Mouse (Mus musculus) hindbrain, embryonic 14.5 days (tissue): ENCODE results near the gene Relt. TPM values are rescaled to one million over a fixed set of nuclear protein-coding genes. Genes with fewer than 3 reads are reported as not detected.

ENCODE experiments used
- ATAC-seq: fragments of 200-750 bp; cut with Nextera tagmentation; 2 replicates; pipeline ENCODE4 v1.8.0; 2017; ENCODE audit warnings: moderate number of reproducible peaks, mild to moderate bottlenecking, moderate TSS enrichment, moderate library complexity; ENCODE audit not compliant: low FRiP score
- DNase-seq: peaks from one replicate; pipeline ENCODE4 v3.0.0-alpha.2; 2015; ENCODE audit warnings: low spot score
- H3K27ac ChIP-seq: fragments of 300-500 bp; sonication (generic); 2 replicates; pipeline ENCODE4 v1.5.1; 2014; ENCODE audit warnings: mild to moderate bottlenecking, moderate library complexity
- H3K27me3 ChIP-seq: fragments of 300-500 bp; sonication (generic); 2 replicates; pipeline ENCODE4 v1.6.1; 2014; ENCODE audit warnings: mild to moderate bottlenecking, low read length, mixed read lengths; ENCODE audit not compliant: control insufficient read depth, insufficient read depth
- H3K36me3 ChIP-seq: fragments of 300-500 bp; sonication (generic); replicated peaks from 2 replicates; pipeline ENCODE4 v1.6.1; 2014; ENCODE audit not compliant: control insufficient read depth, insufficient read depth
- H3K4me1 ChIP-seq: fragments of 300-500 bp; sonication (generic); replicated peaks from 2 replicates; pipeline ENCODE4 v1.6.1; 2014; ENCODE audit warnings: antibody characterized with exemption, low read length, mixed read lengths; ENCODE audit not compliant: control insufficient read depth, insufficient read depth
- H3K4me2 ChIP-seq: fragments of 300-500 bp; sonication (generic); replicated peaks from 2 replicates; pipeline ENCODE4 v1.6.1; 2014; ENCODE audit warnings: mild to moderate bottlenecking, moderate library complexity
- H3K4me3 ChIP-seq: fragments of 300-500 bp; sonication (generic); replicated peaks from 2 replicates; pipeline ENCODE4 v1.5.1; 2014; ENCODE audit warnings: mild to moderate bottlenecking, low read length
- H3K9ac ChIP-seq: fragments of 300-500 bp; sonication (generic); 2 replicates; pipeline ENCODE4 v1.6.1; 2014
- H3K9me3 ChIP-seq: fragments of 300-500 bp; sonication (generic); 2 replicates; pipeline ENCODE4 v1.6.1; 2016; ENCODE audit warnings: low read length; ENCODE audit not compliant: control insufficient read depth
- WGBS: fragments of 180-500 bp; shearing (Covaris S2); extraction: QIAGEN DNeasy Blood & Tissue Kit; methylation state at CpG from one replicate; pipeline ENCODE4 v1.1.7; 2014; 5-methylcytosine and 5-hydroxymethylcytosine counted together
- polyA plus RNA-seq: library from polyadenylated mRNA; unstranded; fragments of >200 nt; fragmentation: Nextera tagmentation; extraction: Ambion mirVana; gene quantifications from 2 replicates; pipeline ENCODE4 v1.2.1, GENCODE M21; 2014

Relt gene
- polyA plus RNA-seq, 1 experiment from 2014 or later: 5.0 TPM

GRCm38 (mm10) chr7:100866675-100867074 lies 3.4 kb upstream of the Relt start:
- no peak overlapping the region for H3K4me2 ChIP-seq
- H3K4me3 ChIP-seq: no peak overlapping the region
- no peaks in the 10 kb centered on the region for H3K9me3 ChIP-seq
- H3K4me1 ChIP-seq: peaks cover 7% of the 10 kb centered on the region; the same call in 1 of the 2 replicates
- no peak overlapping the region for H3K9ac ChIP-seq
- H3K27ac ChIP-seq: no peak overlapping the region
- peak; percentile 83 for DNase-seq
- H3K27me3 ChIP-seq: no peaks in the 10 kb centered on the region
- H3K36me3 ChIP-seq: no peaks in the 10 kb centered on the region
- 10% methylated on average over 3 of the region's 3 CpGs for WGBS
- ATAC-seq: no peak

- 4% methylated on average over 4 of the region's 4 CpGs for WGBS
- no peak for ATAC-seq
- Histone ChIP-seq H3K4me2 (peak overlapping the region; percentile 99), H3K9ac (peak overlapping the region; percentile 70), H3K27me3 (no peaks in the 10 kb centered on the region), H3K9me3 (no peaks in the 10 kb centered on the region), H3K36me3 (no peaks in the 10 kb centered on the region), H3K4me1 (peaks cover 9% of the 10 kb centered on the region; the same call in 1 of the 2 replicates), H3K4me3 (peak overlapping the region; percentile 52), H3K27ac (no peak overlapping the region)
- DNase-seq: no peak
Measured at GRCm38 (mm10) chr7:100862353-100862752, 893 bp downstream of the Relt start.

- no peaks in the 10 kb centered on the region for H3K36me3 ChIP-seq
- peaks cover 10% of the 10 kb centered on the region; the same call in 1 of the 2 replicates for H3K4me1 ChIP-seq
- DNase-seq: no peak
- no peak overlapping the region for H3K4me3 ChIP-seq
- WGBS: 92% methylated on average over 5 of the region's 5 CpGs
- H3K4me2 ChIP-seq: no peak overlapping the region
- H3K27me3 ChIP-seq: no peaks in the 10 kb centered on the region
- no peak overlapping the region for H3K27ac ChIP-seq
- no peak for ATAC-seq
- H3K9me3 ChIP-seq: no peaks in the 10 kb centered on the region
- no peak overlapping the region for H3K9ac ChIP-seq
Measured at GRCm38 (mm10) chr7:100861209-100861608, 2.0 kb downstream of the Relt start.

- 76% methylated on average over 3 of the region's 3 CpGs for WGBS
- H3K36me3 ChIP-seq: no peaks in the 10 kb centered on the region
- no peak overlapping the region for H3K27ac ChIP-seq
- H3K9ac ChIP-seq: no peak overlapping the region
- no peak overlapping the region for H3K4me2 ChIP-seq
- H3K4me3 ChIP-seq: no peak overlapping the region
- no peaks in the 10 kb centered on the region for H3K9me3 ChIP-seq
- no peaks in the 10 kb centered on the region for H3K27me3 ChIP-seq
- no peak for ATAC-seq
- H3K4me1 ChIP-seq: peaks cover 10% of the 10 kb centered on the region; the same call in 1 of the 2 replicates
- DNase-seq: no peak
Measured at GRCm38 (mm10) chr7:100860450-100860849, 2.8 kb downstream of the Relt start.

GRCm38 (mm10) chr7:100855795-100856573 lies 7.3 kb downstream of the Relt start:
- H3K4me2 ChIP-seq: no peak overlapping the region
- 82% methylated on average over 5 of the region's 5 CpGs for WGBS
- no peak for DNase-seq

GRCm38 (mm10) chr7:100855300-100855699 lies 7.9 kb downstream of the Relt start:
- Histone ChIP-seq H3K4me1 (peaks cover 13% of the 10 kb centered on the region), H3K36me3 (no peaks in the 10 kb centered on the region), H3K27me3 (no peaks in the 10 kb centered on the region), H3K27ac (no peak overlapping the region), H3K9ac (no peak overlapping the region), H3K4me2 (no peak overlapping the region), H3K4me3 (no peak overlapping the region), H3K9me3 (no peaks in the 10 kb centered on the region)
- WGBS: 52% methylated on average over 4 of the region's 4 CpGs
- no peak for ATAC-seq
- DNase-seq: no peak

More at GRCm38 (mm10) chr7:100855795-100856573, 7.3 kb downstream of the Relt start:
- H3K4me3 ChIP-seq: no peak overlapping the region
- no peak overlapping the region for H3K9ac ChIP-seq
- H3K27ac ChIP-seq: no peak overlapping the region
- no peak for ATAC-seq
- no peaks in the 10 kb centered on the region for H3K36me3 ChIP-seq
- peaks cover 13% of the 10 kb centered on the region for H3K4me1 ChIP-seq
- no peaks in the 10 kb centered on the region for H3K9me3 ChIP-seq
- H3K27me3 ChIP-seq: no peaks in the 10 kb centered on the region

GRCm38 (mm10) chr7:100854861-100855260 lies 8.4 kb downstream of the Relt start:
- no peaks in the 10 kb centered on the region for H3K27me3 ChIP-seq
- no peak overlapping the region for H3K4me2 ChIP-seq
- no peak overlapping the region for H3K4me3 ChIP-seq
- H3K9ac ChIP-seq: no peak overlapping the region
- H3K9me3 ChIP-seq: no peaks in the 10 kb centered on the region
- H3K4me1 ChIP-seq: peaks cover 13% of the 10 kb centered on the region
- no peaks in the 10 kb centered on the region for H3K36me3 ChIP-seq
- WGBS: 72% methylated on average over 5 of the region's 5 CpGs
- H3K27ac ChIP-seq: no peak overlapping the region
- ATAC-seq (no peak), DNase-seq (no peak)

GRCm38 (mm10) chr7:100854137-100854814 lies 9.0 kb downstream of the Relt start:
- Histone ChIP-seq H3K4me3 (no peak overlapping the region), H3K27me3 (no peaks in the 10 kb centered on the region), H3K4me1 (peaks cover 13% of the 10 kb centered on the region), H3K27ac (no peak overlapping the region), H3K9me3 (no peaks in the 10 kb centered on the region), H3K9ac (no peak overlapping the region), H3K4me2 (no peak overlapping the region), H3K36me3 (no peaks in the 10 kb centered on the region)
- ATAC-seq (no peak), DNase-seq (no peak)
- 56% methylated on average over 6 of the region's 6 CpGs for WGBS

GRCm38 (mm10) chr7:100853396-100853795 lies 9.8 kb downstream of the Relt start:
- H3K4me1 ChIP-seq: peaks cover 13% of the 10 kb centered on the region
- H3K27me3 ChIP-seq: no peaks in the 10 kb centered on the region
- H3K9ac ChIP-seq: no peak overlapping the region
- ATAC-seq (no peak), DNase-seq (no peak)
- no peak overlapping the region for H3K4me2 ChIP-seq
- no peak overlapping the region for H3K27ac ChIP-seq
- H3K4me3 ChIP-seq: no peak overlapping the region
- H3K9me3 ChIP-seq: no peaks in the 10 kb centered on the region
- WGBS: 79% methylated on average over 3 of the region's 3 CpGs
- H3K36me3 ChIP-seq: no peaks in the 10 kb centered on the region
